Mouse (Mus musculus) spleen, adult 2 months (tissue): ENCODE measurements at regions not wholly inside any gene's neighbourhood (a gene's known extent, or its start where the extent isn't known, plus 50 kb on each side); places are given as distances from the start of the nearest gene placed in this dataset.

Experiments
- CTCF ChIP-seq: fragments of 200-500 bp; IDR thresholded peaks from 2 replicates; pipeline ENCODE4 v1.5.1; 2011; ENCODE audit warnings: mild to moderate bottlenecking, inconsistent platforms; ENCODE audit not compliant: insufficient read depth, insufficient read length, insufficient replicate concordance; ENCODE audit errors: extremely low read depth
- POLR2A ChIP-seq: fragments of 200-500 bp; IDR thresholded peaks from 2 replicates; pipeline ENCODE4 v1.6.1; 2011; ENCODE audit warnings: low read depth, low read length, inconsistent platforms

DNA sequence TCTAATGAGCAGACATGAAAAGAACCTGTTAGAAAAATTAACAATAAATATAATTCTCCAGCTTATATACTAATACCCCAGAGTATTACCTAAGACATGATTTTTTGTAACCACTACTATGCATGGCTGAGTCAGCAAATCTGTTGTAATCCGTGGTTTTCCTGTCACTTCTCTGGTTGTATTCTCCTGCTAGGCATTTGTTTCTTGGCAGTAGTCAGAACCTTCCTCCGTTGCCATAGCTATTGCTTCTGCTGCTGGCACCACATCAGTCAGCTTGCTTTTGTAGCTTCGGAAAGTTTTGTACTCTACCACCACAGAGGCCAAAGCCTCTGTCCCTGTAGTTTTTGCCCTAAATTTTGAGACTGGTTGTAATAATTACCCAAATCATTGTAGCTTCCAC lies 381.4 kb upstream of the Dph6 start:
- TF ChIP-seq POLR2A, result no peak
- no peak for TF ChIP-seq CTCF
